11 mouse cellular contexts compared by ENCODE assay signal in the genomic region with DNA sequence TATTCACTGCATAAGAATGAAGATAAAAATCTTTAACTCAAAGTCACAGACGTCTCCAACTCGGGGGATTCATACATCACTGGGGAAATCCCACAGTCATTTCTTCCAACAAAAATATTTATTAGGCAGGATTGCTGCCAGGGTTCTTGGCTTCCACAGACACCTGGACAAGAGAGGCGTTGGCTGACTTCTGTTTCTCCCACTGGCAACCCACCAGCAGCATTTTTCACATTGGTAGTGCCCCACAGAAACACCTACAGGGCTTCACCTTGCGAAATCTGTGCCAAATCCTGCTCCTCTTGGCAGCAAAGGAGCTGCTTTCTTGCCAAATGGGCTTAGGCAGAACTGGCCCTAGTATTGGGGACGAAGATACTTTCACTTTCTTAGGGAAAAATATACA.
A peak's percentile ranks its signal among the peaks of the same experiment; 100 is the strongest.
DNase-seq lines count a peak whose midpoint lies in the region; ATAC-seq and TF ChIP-seq lines count a peak whose summit lies in the region.
"Had no signal": no experiment of that assay in that cellular context is flagged by ENCODE, and none has a peak within 500 bp of the region (broad histone marks: within the 10 kb centered on the region; RNA-seq: fewer than 3 reads in every experiment).

No protein-coding gene starts in this region.

- DNase-seq in kidney, adult 2 months: peak; percentile 39
- DNase-seq in urinary bladder, postnatal 14 days (ENCODE audit: low spot score): peak; percentile 15
- no peak for DNase-seq in urinary bladder, postnatal 4 days (ENCODE audit: low spot score in 2 of 2)
- DNase-seq in cerebellum, postnatal 10 days: peak; percentile 89 to 95
- no peak for DNase-seq in layer of hippocampus, postnatal 14 days (ENCODE audit: low spot score in 2 of 2)
- DNase-seq in spleen, adult 18-20 months: no peak
- DNase-seq: heart, postnatal 14 days; midbrain, embryonic 14.5 days had no signal

- H3K27ac ChIP-seq in kidney, adult 2 months (ENCODE audit: insufficient read depth, low read depth, low read length): no peak overlapping the region
- H3K27ac ChIP-seq in kidney, embryonic 14.5 days (ENCODE audit: low read depth, low read length): no peak overlapping the region
- H3K27ac ChIP-seq: liver, embryonic 15.5 days; neural tube, embryonic 15.5 days had no signal

- H3K9ac ChIP-seq in kidney, embryonic 14.5 days (ENCODE audit: low read depth, low read length): no peak overlapping the region
- H3K9ac ChIP-seq: liver, embryonic 15.5 days; neural tube, embryonic 15.5 days had no signal

- TF ChIP-seq CTCF in kidney, adult 2 months (conservative IDR thresholded peaks at IDR 0.05; ENCODE audit: insufficient read depth, insufficient read length, low read depth, low read length): no peak

- no peak overlapping the region for H3K4me3 ChIP-seq in kidney, adult 2 months (ENCODE audit: insufficient read depth, low read depth, low read length)
- no peak overlapping the region for H3K4me3 ChIP-seq in kidney, embryonic 14.5 days (ENCODE audit: low read length)
- H3K4me3 ChIP-seq: liver, embryonic 15.5 days; neural tube, embryonic 15.5 days had no signal

- no peaks in the 10 kb centered on the region for H3K4me1 ChIP-seq in kidney, adult 2 months (ENCODE audit: control insufficient read depth, insufficient read depth, low read length)
- no peaks in the 10 kb centered on the region for H3K4me1 ChIP-seq in kidney, embryonic 14.5 days (ENCODE audit: control insufficient read depth, insufficient read depth, low read length)
- H3K4me1 ChIP-seq: liver, embryonic 15.5 days had no signal

- H3K4me2 ChIP-seq in kidney, embryonic 14.5 days (replicated peaks; ENCODE audit: low read depth, low read length): no peak overlapping the region
- H3K4me2 ChIP-seq: liver, embryonic 15.5 days; neural tube, embryonic 15.5 days had no signal

- 50% methylated on average over 5 of the region's 5 CpGs for WGBS in kidney, adult 2 months
- whole genome bisulfite sequencing in kidney, embryonic 14.5 days: 71% methylated on average over 5 of the region's 5 CpGs

- no peaks in the 10 kb centered on the region for H3K27me3 ChIP-seq in kidney, adult 2 months (replicated peaks; ENCODE audit: control insufficient read depth, insufficient read depth, low read length)
- H3K27me3 ChIP-seq in kidney, embryonic 14.5 days (ENCODE audit: control insufficient read depth, insufficient read depth, low read length): no peaks in the 10 kb centered on the region
- H3K27me3 ChIP-seq: liver, embryonic 15.5 days; neural tube, embryonic 15.5 days had no signal

- ATAC-seq in kidney, embryonic 14.5 days (ENCODE audit: low FRiP score, low TSS enrichment): no peak

- no peaks in the 10 kb centered on the region for H3K9me3 ChIP-seq in kidney, embryonic 14.5 days (ENCODE audit: control insufficient read depth, low read length)
- H3K9me3 ChIP-seq: liver, embryonic 15.5 days; neural tube, embryonic 15.5 days had no signal

- H3K36me3 ChIP-seq in kidney, adult 2 months (ENCODE audit: control insufficient read depth, insufficient read depth, low read length): no peaks in the 10 kb centered on the region
- H3K36me3 ChIP-seq in kidney, embryonic 14.5 days (ENCODE audit: control insufficient read depth, insufficient read depth, low read length): no peaks in the 10 kb centered on the region
- H3K36me3 ChIP-seq: liver, embryonic 15.5 days; neural tube, embryonic 15.5 days had no signal

- TF ChIP-seq POLR2A in kidney, adult 2 months (IDR thresholded peaks at IDR 0.05; ENCODE audit: low read depth, low read length): no peak

Comparison
In these comparisons a context has a peak if more than half of its experiments do, and no peak if none do; other contexts are left out.
1. DNase-seq: peak in kidney, adult 2 months (single experiment), urinary bladder, postnatal 14 days (single experiment) and cerebellum, postnatal 10 days (2 of 2); none in urinary bladder, postnatal 4 days (0 of 2), layer of hippocampus, postnatal 14 days (0 of 2) and spleen, adult 18-20 months (0 of 2).